Mouse (Mus musculus): ENCODE measurements at regions not wholly inside any gene's neighbourhood (a gene's known extent, or its start where the extent isn't known, plus 50 kb on each side); places are given as distances from the start of the nearest gene placed in this dataset.
"Not testable (repeated sequence)": the region's sequence is repeated elsewhere in the genome, so short reads cannot be mapped to it uniquely, and the experiment has no call there.

GRCm38 (mm10) chr17:7537618-7538266, 152.5 kb upstream of the Unc93a2 start:
- no peak for DNase-seq

GRCm38 (mm10) chr17:7537210-7537609, 151.9 kb upstream of the Unc93a2 start:
- DNase-seq = no peak

GRCm38 (mm10) chr17:7534386-7535059, 149.3 kb upstream of the Unc93a2 start:
- DNase-seq = no peak

DNA sequence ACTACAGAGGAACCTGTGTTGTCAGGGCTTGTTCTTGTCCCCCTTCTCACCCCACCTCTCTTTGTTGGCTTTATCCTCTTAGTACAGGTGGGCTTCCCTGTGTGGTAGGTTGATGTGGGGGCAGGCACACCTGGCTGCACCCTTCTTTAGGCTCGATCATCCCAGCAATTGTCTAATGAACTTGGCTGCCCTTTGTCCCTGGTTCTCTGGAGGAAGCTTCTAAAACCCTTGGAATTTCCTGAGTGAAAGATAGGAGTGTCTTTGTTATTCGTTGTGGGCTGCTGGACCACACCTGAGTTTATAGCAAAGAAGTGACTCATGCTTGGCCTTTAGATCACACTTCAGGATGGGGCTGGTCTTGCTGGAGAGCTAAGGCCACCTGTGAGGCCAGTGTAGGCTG, 148.3 kb upstream of the Unc93a2 start:
- DNase-seq = no peak

DNA sequence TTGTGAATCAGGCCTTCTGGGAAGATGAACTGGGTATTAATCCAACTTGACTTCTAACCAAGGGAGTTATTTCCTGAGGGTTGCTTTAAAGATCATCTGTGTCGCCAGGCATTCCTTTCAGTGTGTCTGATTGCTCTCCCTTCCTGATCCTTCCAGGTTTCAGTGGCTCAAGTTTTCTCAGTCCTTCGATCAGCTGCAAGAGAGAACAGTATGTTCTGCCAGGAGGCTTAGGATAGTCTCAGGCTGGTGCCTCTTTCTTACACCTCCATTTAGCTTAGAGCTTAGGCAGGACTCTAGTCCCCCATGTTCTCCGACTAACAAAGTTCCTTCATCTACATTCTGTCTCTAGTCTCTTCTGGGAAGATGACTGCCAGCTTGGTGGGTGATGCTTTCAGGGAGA, 147.4 kb upstream of the Unc93a2 start:
- DNase-seq = no peak

DNA sequence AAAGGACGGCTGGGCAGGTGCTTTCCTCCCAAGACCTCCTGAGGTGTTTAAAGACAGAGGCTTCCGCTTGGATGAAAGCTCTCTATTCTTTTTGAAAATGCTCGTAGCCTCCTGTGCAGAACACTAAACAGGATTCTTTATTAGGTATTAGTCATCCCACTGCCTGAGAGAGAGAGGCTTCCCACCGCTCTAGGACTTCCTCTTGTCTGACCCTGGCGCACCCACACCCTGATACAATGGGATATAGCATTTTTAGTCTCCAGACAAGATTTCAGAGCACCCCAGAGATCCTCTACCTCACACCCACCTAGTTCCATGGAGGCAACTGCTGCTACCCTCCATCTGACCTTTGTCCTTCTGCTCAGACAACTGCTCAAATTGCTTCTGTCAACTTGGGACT, 144.0 kb upstream of the Unc93a2 start:
- no peak for DNase-seq

DNA sequence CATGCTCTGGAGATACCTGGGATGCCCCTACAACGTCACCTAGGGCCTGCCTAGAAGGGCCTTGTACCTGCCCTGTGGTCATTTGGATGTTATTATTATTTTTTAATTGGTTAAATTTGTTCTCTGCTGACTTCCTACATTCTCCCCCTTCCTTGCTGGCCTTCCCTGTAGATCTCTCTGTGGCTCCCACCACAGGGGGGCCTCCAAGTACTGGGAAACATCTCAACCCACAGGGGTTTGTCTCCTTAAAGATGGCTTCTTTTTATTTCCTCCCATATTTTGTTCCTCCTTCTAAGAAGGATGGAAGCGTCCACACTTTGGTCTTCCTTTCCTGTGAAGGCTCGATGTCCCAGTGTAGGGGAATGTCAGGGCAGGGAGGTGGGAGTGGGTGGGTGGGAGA, 142.4 kb upstream of the Unc93a2 start:
- no peak for DNase-seq

- DNase-seq = not testable (repeated sequence)
These were observed 139.2 kb upstream of the Unc93a2 start for GRCm38 (mm10) chr17:7524497-7524896.

DNA sequence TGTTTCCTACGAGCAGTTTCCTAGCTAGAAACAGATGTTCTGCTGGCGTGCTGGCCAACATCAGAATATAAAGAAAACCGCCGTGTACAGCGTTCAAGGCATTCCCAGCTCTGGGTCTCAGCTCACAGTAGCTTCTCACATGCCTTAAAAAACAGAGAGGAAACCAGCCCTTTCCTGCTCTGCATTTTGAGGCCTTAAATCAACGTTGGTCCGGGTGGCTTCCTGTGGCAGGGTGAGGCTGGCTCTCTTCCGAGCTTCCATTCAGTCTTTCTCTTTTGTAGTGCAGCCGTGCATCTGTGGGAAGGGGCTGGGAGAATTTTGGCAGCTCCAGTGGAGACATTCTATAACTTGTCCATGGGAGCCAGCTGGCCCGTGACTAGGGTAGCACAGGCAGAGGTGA, 135.9 kb upstream of the Unc93a2 start:
- no peak for DNase-seq

All from adrenal gland, postnatal 25 days (tissue).